In genomic region chr10:82974201-82974600, GRCm38 (mm10) we compare ENCODE assay signal across 15 mouse cellular contexts. TPM values are rescaled to one million over a fixed set of nuclear protein-coding genes. Genes with fewer than 3 reads are reported as not detected.
A peak's percentile ranks its signal among the peaks of the same experiment; 100 is the strongest.
DNase-seq lines count a peak whose midpoint lies in the region; ATAC-seq and TF ChIP-seq lines count a peak whose summit lies in the region.
"Had no signal": no experiment of that assay in that cellular context is flagged by ENCODE, and none has a peak within 500 bp of the region (broad histone marks: within the 10 kb centered on the region; RNA-seq: fewer than 3 reads in every experiment).

No protein-coding gene starts in this region.

- no peak overlapping the region for H3K4me2 ChIP-seq in stomach, embryonic 14.5 days (replicated peaks; ENCODE audit: low read depth, low read length)
- H3K4me2 ChIP-seq in stomach, postnatal 0 days (replicated peaks; ENCODE audit: low read depth) = no peak overlapping the region
- H3K4me2 ChIP-seq in intestine, embryonic 16.5 days (ENCODE audit: low read depth, low read length) = no peak overlapping the region
- H3K4me2 ChIP-seq: embryonic facial prominence, embryonic 13.5 days had no signal

- no peak for TF ChIP-seq CTCF in stomach, postnatal 0 days (IDR thresholded peaks at IDR 0.05; ENCODE audit: low read depth)

- H3K9me3 ChIP-seq in stomach, embryonic 14.5 days (ENCODE audit: control insufficient read depth, low read depth, low read length) = no peaks in the 10 kb centered on the region
- no peaks in the 10 kb centered on the region for H3K9me3 ChIP-seq in stomach, postnatal 0 days (ENCODE audit: control insufficient read depth, low read length)
- H3K9me3 ChIP-seq in intestine, embryonic 16.5 days (ENCODE audit: control insufficient read depth, low read length) = no peaks in the 10 kb centered on the region
- H3K9me3 ChIP-seq: embryonic facial prominence, embryonic 13.5 days had no signal

- H3K4me3 ChIP-seq in stomach, embryonic 14.5 days (ENCODE audit: low read depth, low read length) = no peak overlapping the region
- no peak overlapping the region for H3K4me3 ChIP-seq in stomach, postnatal 0 days (ENCODE audit: low read depth, low read length)
- H3K4me3 ChIP-seq in intestine, embryonic 16.5 days (ENCODE audit: low read length) = no peak overlapping the region
- H3K4me3 ChIP-seq: embryonic facial prominence, embryonic 13.5 days had no signal

- no peak for TF ChIP-seq EP300 in stomach, postnatal 0 days (optimal IDR thresholded peaks at IDR 0.05)

- DNase-seq in stomach, postnatal 0 days (ENCODE audit: low spot score) = no peak
- no peak for DNase-seq in adrenal gland, postnatal 36 days
- DNase-seq in gastrocnemius, postnatal 4 days (ENCODE audit: low spot score in 2 of 2) = no peak
- DNase-seq in layer of hippocampus, postnatal 36 days = no peak
- DNase-seq in kidney, adult 11 months = no peak
- DNase-seq: cerebellum, adult 9-10 months; gastrocnemius, postnatal 25 days; kidney, adult 18-20 months; left cerebral cortex, postnatal 4 days; right cerebral cortex, postnatal 4 days had no signal

- H3K9ac ChIP-seq in stomach, embryonic 14.5 days (replicated peaks; ENCODE audit: low read depth, low read length) = no peak overlapping the region
- no peak overlapping the region for H3K9ac ChIP-seq in stomach, postnatal 0 days (ENCODE audit: low read length)
- H3K9ac ChIP-seq in intestine, embryonic 16.5 days (ENCODE audit: low read depth, low read length) = no peak overlapping the region
- H3K9ac ChIP-seq: embryonic facial prominence, embryonic 13.5 days had no signal

- H3K27me3 ChIP-seq in stomach, embryonic 14.5 days (ENCODE audit: control insufficient read depth, insufficient read depth, low read length) = no peaks in the 10 kb centered on the region
- H3K27me3 ChIP-seq in stomach, postnatal 0 days (ENCODE audit: control insufficient read depth, insufficient read depth, low read length) = no peaks in the 10 kb centered on the region
- H3K27me3 ChIP-seq in intestine, embryonic 16.5 days (replicated peaks; ENCODE audit: control insufficient read depth, insufficient read depth, low read length) = no peaks in the 10 kb centered on the region
- H3K27me3 ChIP-seq: embryonic facial prominence, embryonic 13.5 days had no signal

- H3K4me1 ChIP-seq in stomach, embryonic 14.5 days (ENCODE audit: control insufficient read depth, insufficient read depth, low read length) = no peaks in the 10 kb centered on the region
- H3K4me1 ChIP-seq in stomach, postnatal 0 days (replicated peaks; ENCODE audit: control insufficient read depth, insufficient read depth) = no peaks in the 10 kb centered on the region
- peaks cover 5% of the 10 kb centered on the region for H3K4me1 ChIP-seq in intestine, embryonic 16.5 days (ENCODE audit: control insufficient read depth, insufficient read depth, low read length)

- no peak overlapping the region for H3K27ac ChIP-seq in stomach, embryonic 14.5 days (ENCODE audit: low read length)
- H3K27ac ChIP-seq in stomach, postnatal 0 days (replicated peaks) = no peak overlapping the region
- no peak overlapping the region for H3K27ac ChIP-seq in intestine, embryonic 16.5 days (ENCODE audit: low read length)
- H3K27ac ChIP-seq: embryonic facial prominence, embryonic 13.5 days had no signal

- no peaks in the 10 kb centered on the region for H3K36me3 ChIP-seq in stomach, embryonic 14.5 days (ENCODE audit: control insufficient read depth, insufficient read depth, low read length)
- no peaks in the 10 kb centered on the region for H3K36me3 ChIP-seq in stomach, postnatal 0 days (ENCODE audit: control insufficient read depth, insufficient read depth, low read length)
- H3K36me3 ChIP-seq in intestine, embryonic 16.5 days (ENCODE audit: control insufficient read depth, insufficient read depth, low read length) = no peaks in the 10 kb centered on the region
- H3K36me3 ChIP-seq: embryonic facial prominence, embryonic 13.5 days had no signal

- ATAC-seq in stomach, embryonic 14.5 days (ENCODE audit: insufficient number of reproducible peaks, insufficient read depth, low FRiP score, low read depth) = peak; percentile 8; the same call in 1 of the 2 replicates
- ATAC-seq in stomach, postnatal 0 days (ENCODE audit: low FRiP score, low TSS enrichment) = no peak
- ATAC-seq in intestine, embryonic 16.5 days = peak; percentile 37
- ATAC-seq in megakaryocyte-erythroid progenitor cell, adult 5-6 weeks (replicated peaks; ENCODE audit: low FRiP score, low TSS enrichment, poor library complexity, severe bottlenecking) = peak; percentile 73
- ATAC-seq: forebrain, embryonic 14.5 days had no signal

- WGBS in stomach, embryonic 14.5 days = 76% methylated on average over 5 of the region's 5 CpGs
- WGBS in stomach, postnatal 0 days = 77% methylated on average over 5 of the region's 5 CpGs
- 73% methylated on average over 5 of the region's 5 CpGs for WGBS in intestine, embryonic 16.5 days

RNA-seq across cellular contexts. Expression of gene Chst11, which starts 11.1 kb away (rescaled TPM):
- 2.0 TPM in 2 replicates for polyA plus RNA-seq in stomach, embryonic 14.5 days (2014; fragmentation: Nextera tagmentation; extraction: Ambion mirVana)
- 0.35 and 0.45 TPM in 2 replicates for polyA plus RNA-seq in stomach, postnatal 0 days (2015; fragmentation: Nextera tagmentation; extraction: Ambion mirVana)
- polyA plus RNA-seq in intestine, embryonic 16.5 days (2015; fragmentation: Nextera tagmentation; extraction: Ambion mirVana) = 0.80 and 0.88 TPM in 2 replicates
- 14.2 and 15.2 TPM in 2 replicates for total RNA-seq in megakaryocyte-erythroid progenitor cell, adult 5-6 weeks (2014; fragmentation: Nextera tagmentation)
- 19.0 and 24.1 TPM in 2 replicates for total RNA-seq in megakaryocyte-erythroid progenitor cell, adult 5-6 weeks (2017)
- total RNA-seq in adrenal gland, postnatal 36 days (2021) = 10 to 100 TPM; 40.8 to 75.4 TPM
- total RNA-seq in gastrocnemius, postnatal 4 days (2021) = 1 to 10 TPM; 2.3 to 2.6 TPM
- total RNA-seq in layer of hippocampus, postnatal 36 days (2021) = 10 to 100 TPM; 53.7 to 54.5 TPM

Comparison
In these comparisons a context has a peak if more than half of its experiments do, and no peak if none do; other contexts are left out.
1. RNA of gene Chst11, which starts 11.1 kb away (total RNA-seq): 40.8 to 75.4 TPM in adrenal gland, postnatal 36 days, 53.7 to 54.5 TPM in layer of hippocampus, postnatal 36 days and 14.2 to 24.1 TPM in megakaryocyte-erythroid progenitor cell, adult 5-6 weeks; 2.3 to 2.6 TPM in gastrocnemius, postnatal 4 days; every median in the first group is over 4 times any median in the second.